Mouse (Mus musculus) CH12.LX (cell line): ENCODE measurements at regions not wholly inside any gene's neighbourhood (a gene's known extent, or its start where the extent isn't known, plus 50 kb on each side); places are given as distances from the start of the nearest gene placed in this dataset.

ENCODE experiments used
- CTCF ChIP-seq, 2 experiments: IDR thresholded peaks in 1 of 2; conservative IDR thresholded peaks in 1 of 2; 2 replicates each; pipeline ENCODE4 v1.5.1; 2011 to 2012; ENCODE audit warnings: low read depth in 2 of 2, low read length in 2 of 2, improper control_type of control experiment in 1 of 2, inconsistent platforms in 1 of 2, mild to moderate bottlenecking in 1 of 2, moderate library complexity in 1 of 2
- POLR2A ChIP-seq: IDR thresholded peaks from 2 replicates; pipeline ENCODE4 v1.6.1; 2011; ENCODE audit warnings: low read depth, mild to moderate bottlenecking, improper control_type of control experiment, low read length
- SMC3 ChIP-seq: IDR thresholded peaks from 2 replicates; pipeline ENCODE4 v1.6.1; 2011; ENCODE audit warnings: low read depth, low read length, improper control_type of control experiment
- ZKSCAN1 ChIP-seq: IDR thresholded peaks from 2 replicates; pipeline ENCODE4 v1.6.1; 2012; ENCODE audit warnings: low read depth, inconsistent platforms, low read length, improper control_type of control experiment, borderline replicate concordance

GRCm38 (mm10) chr2:133734469-133735225, 182.7 kb downstream of the Bmp2 start:
- no peak for TF ChIP-seq POLR2A
- no peak for TF ChIP-seq ZKSCAN1
- no peak for TF ChIP-seq CTCF (conservative IDR thresholded peaks at IDR 0.05 in 1 of 2, IDR thresholded peaks at IDR 0.05 in 1 of 2; ENCODE audit: low read depth in 2 of 2, low read length in 2 of 2)
- TF ChIP-seq SMC3 = no peak
